Mouse (Mus musculus) embryonic fibroblast, embryonic 13.5 days (primary cell): Measurements from ENCODE around the gene Pde10a.

Source experiments
- CTCF ChIP-seq: IDR thresholded peaks from 2 replicates; pipeline ENCODE4 v1.5.1; 2011; ENCODE audit warnings: mild to moderate bottlenecking, control low read depth, low read length, moderate library complexity, borderline replicate concordance; ENCODE audit not compliant: insufficient read depth
- POLR2A ChIP-seq: IDR thresholded peaks from 2 replicates; pipeline ENCODE4 v1.6.1; 2011; ENCODE audit warnings: low read depth, mild to moderate bottlenecking, control low read depth, low read length, moderate library complexity

DNA sequence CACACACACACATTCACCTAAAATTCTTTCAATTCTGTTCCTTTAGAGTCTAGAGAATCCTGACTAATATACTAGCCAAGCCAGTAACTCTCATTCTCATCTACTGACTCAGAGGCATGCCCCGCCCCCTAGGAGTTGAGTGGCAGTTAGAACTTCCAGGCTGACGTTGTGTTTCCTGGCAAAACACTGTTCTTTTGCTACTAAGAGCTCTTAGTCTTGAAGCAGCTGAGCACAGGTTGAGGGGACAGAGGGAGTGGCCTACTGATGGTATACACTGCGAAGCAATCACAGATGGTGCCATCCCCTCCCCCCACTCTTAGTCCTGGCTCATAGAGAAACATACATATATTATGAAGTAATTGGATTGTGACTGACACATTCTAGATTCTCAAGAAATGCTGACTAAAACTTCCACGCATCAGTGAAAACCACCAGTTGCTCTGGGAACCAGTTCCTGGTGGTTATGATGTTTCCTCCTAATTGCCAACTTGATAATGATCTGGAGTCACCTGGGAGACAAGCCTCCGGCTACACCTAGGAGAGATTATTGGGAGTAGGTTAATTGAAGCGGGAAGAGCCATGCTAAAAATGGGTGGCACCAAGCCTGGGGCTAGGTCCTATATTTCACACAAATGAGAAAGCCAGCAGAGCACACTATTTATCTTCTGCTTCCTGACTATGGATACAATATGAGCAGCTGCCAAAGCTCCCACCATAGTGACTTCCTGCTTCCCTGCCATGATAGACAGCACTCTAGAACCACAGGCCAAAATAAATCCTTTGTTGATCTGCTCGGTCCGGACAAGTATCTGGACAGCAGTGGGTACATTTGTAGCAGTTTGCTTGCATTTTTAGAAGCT lies 339.7 kb downstream of the Pde10a start:
- TF ChIP-seq CTCF (no peak), POLR2A (no peak)
